Mouse (Mus musculus): Measurements from ENCODE around the gene Nphs1.

- TF ChIP-seq CTCF (IDR thresholded peaks at IDR 0.05; ENCODE audit: insufficient read depth, low read depth, low read length): no peak
- TF ChIP-seq POLR2A (IDR thresholded peaks at IDR 0.05; ENCODE audit: insufficient read depth, low read depth, low read length): no peak
These were observed 62.3 kb downstream of the Nphs1 start for GRCm38 (mm10) chr7:30520396-30520795.

Measured in olfactory bulb, adult 2 months (tissue).